9 mouse cellular contexts compared by ENCODE assay signal in the genomic region with DNA sequence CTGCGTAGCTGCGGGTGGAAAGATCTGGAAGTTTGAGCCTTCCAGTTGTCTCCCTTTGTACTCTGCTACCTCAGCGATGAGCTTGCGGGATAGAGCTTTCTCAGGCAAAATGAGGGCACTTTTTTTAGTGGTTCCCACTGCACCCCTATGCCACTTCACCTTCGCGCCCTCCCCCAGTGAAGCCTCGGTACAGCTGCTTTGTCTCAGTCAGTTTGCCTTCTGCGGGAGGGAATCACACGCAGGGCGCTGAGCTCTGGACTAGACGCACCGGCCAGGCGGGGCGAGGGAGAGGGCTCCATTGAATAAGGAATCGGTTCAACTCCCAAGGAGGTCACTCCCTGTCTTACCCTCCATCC. TPM values are rescaled to one million over a fixed set of nuclear protein-coding genes. Genes with fewer than 3 reads are reported as not detected.
DNase-seq lines count a peak whose midpoint lies in the region; ATAC-seq and TF ChIP-seq lines count a peak whose summit lies in the region.
"Had no signal": no experiment of that assay in that cellular context is flagged by ENCODE, and none has a peak within 500 bp of the region (broad histone marks: within the 10 kb centered on the region; RNA-seq: fewer than 3 reads in every experiment).

No protein-coding gene starts in this region.

- no peak overlapping the region for H3K27ac ChIP-seq in cerebellum, adult 2 months (ENCODE audit: insufficient read depth, low read length)
- no peak overlapping the region for H3K27ac ChIP-seq in lung, embryonic 15.5 days
- H3K27ac ChIP-seq in intestine, embryonic 15.5 days = no peak overlapping the region
- H3K27ac ChIP-seq: liver, embryonic 15.5 days had no signal

- H3K9me3 ChIP-seq in lung, embryonic 15.5 days = no peaks in the 10 kb centered on the region
- H3K9me3 ChIP-seq in intestine, embryonic 15.5 days = no peaks in the 10 kb centered on the region
- H3K9me3 ChIP-seq: liver, embryonic 15.5 days had no signal

- no peak overlapping the region for H3K9ac ChIP-seq in lung, embryonic 15.5 days
- H3K9ac ChIP-seq in intestine, embryonic 15.5 days = peak overlapping the region; percentile 34; the same call in 1 of the 2 replicates
- H3K9ac ChIP-seq: liver, embryonic 15.5 days had no signal

- H3K4me2 ChIP-seq in lung, embryonic 15.5 days = peak overlapping the region; percentile 89
- H3K4me2 ChIP-seq in intestine, embryonic 15.5 days (replicated peaks) = peak overlapping the region; percentile 92

- peaks cover 2% of the 10 kb centered on the region; the same call in 1 of the 2 replicates for H3K27me3 ChIP-seq in cerebellum, adult 2 months (ENCODE audit: control insufficient read depth, insufficient read depth, low read length)
- H3K27me3 ChIP-seq in lung, embryonic 15.5 days = peaks cover 26% of the 10 kb centered on the region
- peaks cover 22% of the 10 kb centered on the region for H3K27me3 ChIP-seq in intestine, embryonic 15.5 days (replicated peaks)

- no peaks in the 10 kb centered on the region for H3K4me1 ChIP-seq in cerebellum, adult 2 months (ENCODE audit: control insufficient read depth, insufficient read depth, low read length)
- peaks cover 9% of the 10 kb centered on the region; the same call in 1 of the 2 replicates for H3K4me1 ChIP-seq in lung, embryonic 15.5 days
- 0 out of 2 replicates have a peak, but pooled peaks cover 4% of the 10 kb centered on the region for H3K4me1 ChIP-seq in intestine, embryonic 15.5 days (replicated peaks)
- H3K4me1 ChIP-seq: liver, embryonic 15.5 days had no signal

- no peaks in the 10 kb centered on the region for H3K36me3 ChIP-seq in lung, embryonic 15.5 days
- no peaks in the 10 kb centered on the region for H3K36me3 ChIP-seq in intestine, embryonic 15.5 days
- H3K36me3 ChIP-seq: liver, embryonic 15.5 days had no signal

- TF ChIP-seq POLR2A in cerebellum, adult 2 months (IDR thresholded peaks at IDR 0.05; ENCODE audit: borderline replicate concordance, insufficient read depth, low read length) = no peak

- under 1% methylated on average over 15 of the region's 15 CpGs for WGBS in cerebellum, adult 2 months
- under 1% methylated on average over 15 of the region's 15 CpGs for WGBS in lung, embryonic 15.5 days
- WGBS in intestine, embryonic 15.5 days = 2% methylated on average over 15 of the region's 15 CpGs

- DNase-seq in cerebellum, adult 2 months = peak in 1 of 2 experiments; percentile 9
- DNase-seq in cerebellum, adult 9-10 months = no peak
- no peak for DNase-seq in lung, postnatal 36 days
- peak; percentile 68 for DNase-seq in retina, postnatal 1 day
- no peak for DNase-seq in spleen, postnatal 10 days (ENCODE audit: low spot score in 2 of 2)
- DNase-seq in Muller cell, postnatal 12 days (ENCODE audit: inconsistent ontology term) = no peak

- ATAC-seq in lung, embryonic 15.5 days (ENCODE audit: borderline replicate concordance, extremely low read depth, low FRiP score, low TSS enrichment) = no peak
- ATAC-seq in intestine, embryonic 15.5 days = no peak

- TF ChIP-seq CTCF in cerebellum, adult 2 months (IDR thresholded peaks at IDR 0.05; ENCODE audit: borderline replicate concordance, insufficient read depth, low read depth, low read length) = no peak

- H3K4me3 ChIP-seq in cerebellum, adult 2 months (replicated peaks; ENCODE audit: insufficient read depth, low read depth, low read length) = peak overlapping the region; percentile 38
- peak overlapping the region; percentile 45 for H3K4me3 ChIP-seq in lung, embryonic 15.5 days
- peak overlapping the region; percentile 42 for H3K4me3 ChIP-seq in intestine, embryonic 15.5 days (replicated peaks)
- H3K4me3 ChIP-seq: liver, embryonic 15.5 days had no signal

RNA-seq across cellular contexts. Expression of a gene that starts 0.7 kb away (rescaled TPM):
- polyA plus RNA-seq in cerebellum, adult 2 months (2012; rRNA removed) = 5.9 and 6.6 TPM in 2 replicates
- 2.3 TPM in 2 replicates for polyA plus RNA-seq in lung, embryonic 15.5 days (2015; fragmentation: Nextera tagmentation; extraction: Ambion mirVana)
- polyA plus RNA-seq in intestine, embryonic 15.5 days (2015; fragmentation: Nextera tagmentation; extraction: Ambion mirVana) = 2.4 and 2.5 TPM in 2 replicates
